Mouse (Mus musculus) hindbrain, embryonic 11.5 days (tissue): ENCODE measurements around the gene D10Jhu81e. TPM values are rescaled to one million over a fixed set of nuclear protein-coding genes. Genes with fewer than 3 reads are reported as not detected.
"Not testable (repeated sequence)": the region's sequence is repeated elsewhere in the genome, so short reads cannot be mapped to it uniquely, and the experiment has no call there.

Source experiments
- ATAC-seq: fragments of 200-750 bp; cut with Nextera tagmentation; 2 replicates; pipeline ENCODE4 v1.8.0; 2017; ENCODE audit warnings: mild to moderate bottlenecking, moderate TSS enrichment, moderate library complexity; ENCODE audit not compliant: low FRiP score
- DNase-seq: peaks from one replicate; pipeline ENCODE4 v3.0.0-alpha.2; 2015; ENCODE audit warnings: low spot score
- H3K27ac ChIP-seq: fragments of 300-500 bp; sonication (generic); 2 replicates; pipeline ENCODE4 v1.5.1; 2014; ENCODE audit warnings: mild to moderate bottlenecking, low read depth, low read length
- H3K27me3 ChIP-seq: fragments of 300-500 bp; sonication (generic); 2 replicates; pipeline ENCODE4 v1.6.1; 2014; ENCODE audit warnings: mild to moderate bottlenecking, low read length, moderate library complexity, mixed read lengths; ENCODE audit not compliant: control insufficient read depth, insufficient read depth
- H3K36me3 ChIP-seq: fragments of 300-500 bp; sonication (generic); 2 replicates; pipeline ENCODE4 v1.6.1; 2014; ENCODE audit warnings: mild to moderate bottlenecking, low read length, moderate library complexity, mixed read lengths; ENCODE audit not compliant: control insufficient read depth, insufficient read depth
- H3K4me1 ChIP-seq: fragments of 300-500 bp; sonication (generic); replicated peaks from 2 replicates; pipeline ENCODE4 v1.6.1; 2014; ENCODE audit warnings: low read length, mixed read lengths; ENCODE audit not compliant: control insufficient read depth, insufficient read depth
- H3K4me2 ChIP-seq: fragments of 300-500 bp; sonication (generic); replicated peaks from 2 replicates; pipeline ENCODE4 v1.6.1; 2014; ENCODE audit warnings: mild to moderate bottlenecking, low read depth, low read length
- H3K4me3 ChIP-seq: fragments of 300-500 bp; sonication (generic); 2 replicates; pipeline ENCODE4 v1.5.1; 2014; ENCODE audit warnings: low read depth, low read length
- H3K9ac ChIP-seq: fragments of 300-500 bp; sonication (generic); 2 replicates; pipeline ENCODE4 v1.6.1; 2014; ENCODE audit warnings: low read depth, low read length
- H3K9me3 ChIP-seq: fragments of 300-500 bp; sonication (generic); 2 replicates; pipeline ENCODE4 v1.6.1; 2016; ENCODE audit warnings: low read length; ENCODE audit not compliant: control insufficient read depth
- WGBS: fragments of 180-500 bp; shearing (Covaris S2); extraction: QIAGEN DNeasy Blood & Tissue Kit; methylation state at CpG from one replicate; pipeline ENCODE4 v1.1.7; 2014; 5-methylcytosine and 5-hydroxymethylcytosine counted together
- polyA plus RNA-seq: library from polyadenylated mRNA; unstranded; fragments of >200 nt; fragmentation: Nextera tagmentation; extraction: Ambion mirVana; gene quantifications from 2 replicates; pipeline ENCODE4 v1.2.1, GENCODE M21; 2014

Gene D10Jhu81e
- polyA plus RNA-seq, 1 experiment from 2014 or later: 13.6 TPM

- no peaks in the 10 kb centered on the region for H3K36me3 ChIP-seq
- no peak overlapping the region for H3K9ac ChIP-seq
- 0 out of 2 replicates have a peak, but pooled peaks cover 2% of the 10 kb centered on the region for H3K4me1 ChIP-seq
- no peak overlapping the region for H3K4me2 ChIP-seq
- H3K4me3 ChIP-seq: no peak overlapping the region
- H3K27ac ChIP-seq: no peak overlapping the region
- DNase-seq (no peak), ATAC-seq (no peak)
- H3K27me3 ChIP-seq: no peaks in the 10 kb centered on the region
- no peaks in the 10 kb centered on the region for H3K9me3 ChIP-seq
- 73% methylated on average over 4 of the region's 4 CpGs for WGBS
These were observed 39.6 kb downstream of the D10Jhu81e start for GRCm38 (mm10) chr10:78129998-78130397.

DNA sequence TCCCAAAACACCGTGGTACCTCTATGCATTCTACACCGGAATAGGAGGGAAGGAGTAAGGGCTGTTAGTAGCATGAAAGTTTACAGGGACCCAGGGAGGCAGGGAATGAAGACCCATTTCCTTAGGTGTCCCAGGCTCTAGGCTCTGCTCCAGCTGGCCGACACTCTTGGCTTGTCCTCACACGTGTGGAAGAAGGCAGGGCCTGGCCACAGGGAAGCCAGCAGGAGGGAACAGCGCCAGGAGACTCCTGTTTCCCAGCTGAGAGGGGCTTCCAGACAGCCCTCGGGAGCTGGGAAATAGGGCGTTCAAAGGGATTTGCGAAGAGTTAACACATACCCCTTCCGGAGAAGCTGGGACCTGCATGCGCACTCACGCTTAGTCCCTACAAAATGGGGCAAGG lies 40.2 kb downstream of the D10Jhu81e start:
- no peak overlapping the region for H3K9ac ChIP-seq
- no peaks in the 10 kb centered on the region for H3K9me3 ChIP-seq
- ATAC-seq: no peak
- no peaks in the 10 kb centered on the region for H3K36me3 ChIP-seq
- DNase-seq: no peak
- 56% methylated on average over 11 of the region's 11 CpGs for WGBS
- no peak overlapping the region for H3K27ac ChIP-seq
- no peaks in the 10 kb centered on the region for H3K4me1 ChIP-seq
- no peak overlapping the region for H3K4me3 ChIP-seq
- H3K4me2 ChIP-seq: no peak overlapping the region
- H3K27me3 ChIP-seq: no peaks in the 10 kb centered on the region

DNA sequence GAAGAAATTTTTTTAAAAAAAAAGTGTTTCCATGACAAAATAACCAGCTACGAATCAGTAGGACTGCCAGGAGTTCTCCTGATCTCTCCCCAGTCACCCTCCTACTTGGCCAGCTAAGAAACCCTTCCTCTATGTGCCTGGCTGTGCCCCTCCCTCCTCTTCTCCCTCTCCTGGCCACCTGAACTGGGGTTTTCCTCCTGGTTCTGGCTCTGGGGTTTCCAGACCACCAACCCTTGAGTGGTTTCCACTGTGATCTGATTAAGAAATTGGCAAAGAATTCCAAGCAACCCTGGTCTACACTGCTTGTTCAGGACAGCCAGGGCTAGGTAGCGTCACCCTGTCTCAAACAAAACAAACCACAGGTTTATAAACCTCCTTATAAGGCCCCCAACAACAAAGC lies 40.9 kb downstream of the D10Jhu81e start:
- no peaks in the 10 kb centered on the region for H3K36me3 ChIP-seq
- ATAC-seq: no peak

DNA sequence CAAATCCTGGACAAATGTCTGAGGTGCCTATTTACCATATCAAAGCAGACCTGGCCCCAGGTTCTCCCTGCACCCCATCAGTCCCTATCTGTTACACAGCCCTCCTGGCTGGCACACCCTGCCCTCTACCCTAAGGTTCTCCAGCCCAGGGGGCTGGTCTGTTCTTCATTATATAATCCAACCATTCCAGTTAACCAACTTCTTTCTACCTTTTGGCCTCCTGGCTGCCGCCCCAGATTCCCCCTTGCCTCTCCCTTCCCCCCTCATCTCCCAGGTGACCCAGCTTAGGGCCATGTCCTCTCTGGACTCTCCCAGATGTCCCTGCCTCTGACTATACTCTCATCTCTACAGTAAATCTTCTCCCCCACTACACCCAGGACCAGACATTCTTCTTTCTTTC lies 41.7 kb downstream of the D10Jhu81e start:
- Histone ChIP-seq H3K4me3 (no peak overlapping the region), H3K4me2 (no peak overlapping the region), H3K27me3 (no peaks in the 10 kb centered on the region), H3K4me1 (no peaks in the 10 kb centered on the region), H3K36me3 (no peaks in the 10 kb centered on the region), H3K27ac (no peak overlapping the region), H3K9ac (no peak overlapping the region), H3K9me3 (no peaks in the 10 kb centered on the region)
- DNase-seq (no peak), ATAC-seq (no peak)
- 82% methylated on average over 1 of the region's 1 CpGs for WGBS

More for the DNA sequence above, 40.9 kb downstream of the D10Jhu81e start:
- no peaks in the 10 kb centered on the region for H3K9me3 ChIP-seq
- H3K4me1 ChIP-seq: no peaks in the 10 kb centered on the region
- 66% methylated on average over 2 of the region's 2 CpGs for WGBS
- no peak overlapping the region for H3K27ac ChIP-seq
- no peak overlapping the region for H3K4me2 ChIP-seq
- no peak overlapping the region for H3K9ac ChIP-seq
- no peaks in the 10 kb centered on the region for H3K27me3 ChIP-seq
- no peak for DNase-seq
- H3K4me3 ChIP-seq: no peak overlapping the region

- H3K9me3 ChIP-seq: no peaks in the 10 kb centered on the region
- DNase-seq (no peak), ATAC-seq (no peak)
- H3K27ac ChIP-seq: no peak overlapping the region
- H3K4me1 ChIP-seq: no peaks in the 10 kb centered on the region
- 75% methylated on average over 9 of the region's 9 CpGs for WGBS
- H3K4me2 ChIP-seq: no peak overlapping the region
- no peak overlapping the region for H3K4me3 ChIP-seq
- no peaks in the 10 kb centered on the region for H3K27me3 ChIP-seq
- no peak overlapping the region for H3K9ac ChIP-seq
- H3K36me3 ChIP-seq: no peaks in the 10 kb centered on the region
These were observed 42.3 kb downstream of the D10Jhu81e start for GRCm38 (mm10) chr10:78127046-78127870.

GRCm38 (mm10) chr10:78126311-78126710 lies 43.3 kb downstream of the D10Jhu81e start:
- Histone ChIP-seq H3K4me1 (no peaks in the 10 kb centered on the region), H3K27me3 (no peaks in the 10 kb centered on the region), H3K4me2 (no peak overlapping the region), H3K36me3 (no peaks in the 10 kb centered on the region), H3K4me3 (no peak overlapping the region), H3K9ac (no peak overlapping the region), H3K27ac (no peak overlapping the region), H3K9me3 (no peaks in the 10 kb centered on the region)
- DNase-seq: no peak
- 94% methylated on average over 5 of the region's 5 CpGs for WGBS
- ATAC-seq: no peak

DNA sequence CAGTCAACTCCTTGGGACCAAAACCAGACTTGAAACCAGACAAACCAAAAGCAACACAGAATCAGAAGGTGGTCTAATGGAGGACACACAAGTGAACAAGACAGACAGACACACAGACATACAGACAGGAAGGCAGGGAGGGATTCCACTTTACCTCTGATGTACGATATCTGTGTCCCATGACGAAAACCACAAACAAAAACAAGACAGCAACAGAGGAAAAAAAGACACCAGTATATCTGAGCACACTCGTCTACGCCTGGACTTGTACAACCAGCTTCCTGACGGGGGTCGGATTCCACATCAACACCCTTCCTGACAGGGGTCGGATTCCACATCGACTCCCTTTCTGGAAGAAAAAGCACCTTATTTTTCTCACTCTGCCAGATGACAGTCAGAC lies 44.5 kb downstream of the D10Jhu81e start:
- not testable (repeated sequence) for H3K27me3 ChIP-seq, H3K9ac ChIP-seq, H3K4me1 ChIP-seq, ATAC-seq, H3K9me3 ChIP-seq, H3K27ac ChIP-seq, H3K36me3 ChIP-seq, H3K4me2 ChIP-seq, DNase-seq, H3K4me3 ChIP-seq
- 72% methylated on average over 8 of the region's 8 CpGs for WGBS

DNA sequence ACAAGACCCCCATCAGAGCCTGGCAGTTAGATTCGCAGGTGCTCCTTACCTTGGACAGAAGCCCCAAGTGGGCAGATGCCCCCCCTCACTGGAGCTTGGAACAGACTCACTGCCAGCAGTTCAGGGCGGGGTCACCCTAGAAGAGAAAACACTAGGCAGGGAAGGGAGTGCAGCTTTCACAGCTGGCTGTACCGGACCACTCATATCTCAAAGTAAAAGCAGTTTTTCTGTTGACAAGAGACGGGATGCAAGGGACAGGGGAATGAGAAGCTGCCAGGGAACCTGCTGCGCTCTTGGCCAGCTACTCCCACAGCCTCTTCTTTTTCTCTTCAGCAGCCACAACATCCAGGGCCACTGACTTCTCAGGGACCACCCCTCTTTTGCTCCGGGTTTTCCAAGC lies 45.4 kb downstream of the D10Jhu81e start:
- ATAC-seq, H3K9ac ChIP-seq, H3K4me1 ChIP-seq, DNase-seq, H3K36me3 ChIP-seq, H3K27me3 ChIP-seq, H3K9me3 ChIP-seq, H3K4me2 ChIP-seq, H3K4me3 ChIP-seq, H3K27ac ChIP-seq: not testable (repeated sequence)
- 61% methylated on average over 6 of the region's 6 CpGs for WGBS

DNA sequence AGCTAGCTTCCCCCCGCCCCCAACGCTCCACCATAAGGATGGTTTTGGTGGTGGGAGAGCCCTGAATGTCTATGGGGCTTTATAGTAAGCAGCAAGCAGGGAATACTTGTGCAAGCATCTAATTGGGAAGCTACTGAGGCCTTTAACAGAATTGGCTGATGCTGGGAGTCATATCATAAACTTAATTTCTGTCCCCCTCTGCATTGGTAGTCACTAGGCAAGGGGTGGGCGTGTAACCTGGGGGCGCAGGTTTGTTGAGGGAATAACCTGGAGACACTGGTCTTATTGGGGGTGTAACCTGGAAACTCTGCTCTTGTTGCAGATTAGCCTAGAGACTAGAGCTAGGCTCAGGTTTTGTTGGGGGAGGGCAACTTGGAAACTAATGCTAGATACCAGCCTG lies 50.2 kb downstream of the D10Jhu81e start:
- no peaks in the 10 kb centered on the region for H3K36me3 ChIP-seq
- no peaks in the 10 kb centered on the region for H3K27me3 ChIP-seq
- ATAC-seq: no peak
- no peak for DNase-seq
- H3K4me2 ChIP-seq: no peak overlapping the region
- H3K27ac ChIP-seq: no peak overlapping the region
- 94% methylated on average over 4 of the region's 4 CpGs for WGBS
- H3K9ac ChIP-seq: no peak overlapping the region
- no peaks in the 10 kb centered on the region for H3K4me1 ChIP-seq
- no peaks in the 10 kb centered on the region for H3K9me3 ChIP-seq
- no peak overlapping the region for H3K4me3 ChIP-seq
